In the genomic region with DNA sequence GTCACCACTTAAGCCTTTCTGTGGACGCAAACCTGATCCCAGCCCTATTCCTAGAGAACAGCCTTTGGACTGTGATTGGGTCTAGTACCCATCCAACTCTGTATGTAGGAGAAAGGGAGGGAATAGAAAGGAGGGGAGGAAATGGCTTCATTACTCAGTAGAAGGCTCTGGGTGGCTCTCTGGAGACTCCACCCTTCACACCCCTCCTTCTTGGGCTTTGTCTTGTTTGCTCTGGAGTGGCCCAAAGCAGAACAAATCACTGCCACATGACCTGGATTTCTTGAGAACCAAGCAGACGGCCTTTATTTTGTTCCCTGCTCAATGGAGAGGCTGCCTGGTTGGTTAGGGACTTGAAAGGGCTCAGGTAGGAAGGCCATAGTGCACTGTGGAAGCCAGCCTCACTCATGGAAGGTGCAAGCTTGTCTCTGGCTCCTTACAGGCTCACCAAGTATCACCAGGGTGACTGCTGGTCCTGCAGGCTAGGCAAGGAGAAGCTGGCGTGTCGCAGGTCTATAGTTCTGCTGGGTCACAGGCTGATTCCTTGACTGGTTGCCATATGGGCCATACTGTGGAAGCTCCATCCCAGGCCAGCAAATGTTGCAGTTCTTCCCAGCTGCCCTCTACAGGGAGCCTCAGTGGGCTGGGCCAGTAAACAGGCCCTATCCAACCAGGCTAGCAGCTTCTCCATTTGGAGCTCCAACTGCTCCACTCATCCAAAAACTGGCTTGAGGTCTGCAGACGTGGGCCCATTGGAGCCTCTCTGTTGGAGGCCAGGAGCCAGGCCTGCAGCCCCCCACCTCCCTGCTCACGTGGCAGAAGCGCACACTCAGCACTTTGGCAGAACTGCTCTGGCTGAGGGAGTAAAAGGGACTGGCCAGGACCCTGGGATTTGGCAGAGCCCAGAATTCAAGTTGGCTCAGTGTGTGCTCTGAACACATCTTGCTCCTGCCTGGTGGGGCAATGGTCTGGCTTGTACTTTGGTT, we compare ENCODE assay signal across 8 mouse cellular contexts. TPM values are rescaled to one million over a fixed set of nuclear protein-coding genes. Genes with fewer than 3 reads are reported as not detected.
DNase-seq lines count a peak whose midpoint lies in the region; ATAC-seq and TF ChIP-seq lines count a peak whose summit lies in the region.

No protein-coding gene starts in this region.

- ATAC-seq in intestine, embryonic 14.5 days (replicated peaks; ENCODE audit: low FRiP score, low TSS enrichment, low read depth), result 0 out of 2 replicates have a peak, but pooled peaks have one; percentile 43
- no peak for ATAC-seq in granulocyte monocyte progenitor cell, adult 5-6 weeks (replicated peaks; ENCODE audit: poor library complexity, severe bottlenecking)

- intact Hi-C loops in gastrocnemius, adult 2 months (cut with DNase I), result no loop called here
- intact Hi-C loops in gastrocnemius, postnatal 36 days (cut with DNase I), result no loop called here

- peaks cover 18% of the 10 kb centered on the region for H3K36me3 ChIP-seq in intestine, embryonic 14.5 days (ENCODE audit: control insufficient read depth, insufficient read depth, low read length)

- DNase-seq in gastrocnemius, adult 2 months, result peak; percentile 60
- no peak for DNase-seq in gastrocnemius, postnatal 36 days
- peak; percentile 45 to 48 for DNase-seq in right cerebral cortex, postnatal 10 days (ENCODE audit: low spot score in 2 of 2)
- DNase-seq in right cerebral cortex, adult 18-20 months, result no peak
- no peak for DNase-seq in intestine, embryonic 14.5 days (ENCODE audit: low spot score)
- no peak for DNase-seq in embryo, embryonic 11 days
- DNase-seq in layer of hippocampus, adult 18-20 months (ENCODE audit: low spot score in 2 of 2), result no peak

- H3K4me2 ChIP-seq in intestine, embryonic 14.5 days (ENCODE audit: low read length), result no peak overlapping the region

- no peak overlapping the region for H3K9ac ChIP-seq in intestine, embryonic 14.5 days (ENCODE audit: low read length)

- H3K27me3 ChIP-seq in intestine, embryonic 14.5 days (replicated peaks; ENCODE audit: control insufficient read depth, insufficient read depth, low read length), result no peaks in the 10 kb centered on the region

- no peak overlapping the region for H3K4me3 ChIP-seq in gastrocnemius, adult 2 months
- H3K4me3 ChIP-seq in intestine, embryonic 14.5 days (ENCODE audit: low read depth, low read length), result no peak overlapping the region

- peak overlapping the region; percentile 43 for H3K27ac ChIP-seq in gastrocnemius, adult 2 months
- no peak overlapping the region for H3K27ac ChIP-seq in intestine, embryonic 14.5 days (ENCODE audit: low read depth)

- H3K4me1 ChIP-seq in intestine, embryonic 14.5 days (replicated peaks; ENCODE audit: control insufficient read depth, insufficient read depth, low read length), result no peaks in the 10 kb centered on the region; the same call in 1 of the 2 replicates

- 42% methylated on average over 7 of the region's 7 CpGs for WGBS in intestine, embryonic 14.5 days

- no peak for TF ChIP-seq CTCF in gastrocnemius, adult 2 months (IDR thresholded peaks at IDR 0.05)

- no peaks in the 10 kb centered on the region for H3K9me3 ChIP-seq in intestine, embryonic 14.5 days (ENCODE audit: control insufficient read depth, low read length)

RNA-seq across cellular contexts. Expression of a gene that starts 22.7 kb away (rescaled TPM):
- 1 to 10 TPM; 1.5 to 1.6 TPM for total RNA-seq in gastrocnemius, adult 2 months (2021)
- 1 to 10 TPM; 1.4 to 1.5 TPM for total RNA-seq in gastrocnemius, postnatal 36 days (2021)
- 8.9 and 9.5 TPM in 2 replicates for polyA plus RNA-seq in intestine, embryonic 14.5 days (2014; fragmentation: Nextera tagmentation; extraction: Ambion mirVana)
- 1 to 10 TPM; 7.6 to 8.5 TPM for total RNA-seq in layer of hippocampus, adult 18-20 months (2021)
- 8.1 and 9.5 TPM in 2 replicates for total RNA-seq in granulocyte monocyte progenitor cell, adult 5-6 weeks (2014; fragmentation: Nextera tagmentation)
- total RNA-seq in granulocyte monocyte progenitor cell, adult 5-6 weeks (2017), result 8.5 and 13.3 TPM in 2 replicates

RNA-seq across cellular contexts. Expression of a gene that starts 26.6 kb away (rescaled TPM):
- under 1 TPM; 0.13 to 0.89 TPM for total RNA-seq in gastrocnemius, adult 2 months (2021)
- 1 to 10 TPM in 1 of 2 experiments, under 1 TPM in 1; 0.92 to 1.4 TPM for total RNA-seq in gastrocnemius, postnatal 36 days (2021)
- 11.7 and 12.4 TPM in 2 replicates for polyA plus RNA-seq in intestine, embryonic 14.5 days (2014; fragmentation: Nextera tagmentation; extraction: Ambion mirVana)
- under 1 TPM in 1 of 2 experiments, not detected in 1; 0.41 TPM for total RNA-seq in layer of hippocampus, adult 18-20 months (2021)
- not detected in 2 replicates for total RNA-seq in granulocyte monocyte progenitor cell, adult 5-6 weeks (2014; fragmentation: Nextera tagmentation)
- total RNA-seq in granulocyte monocyte progenitor cell, adult 5-6 weeks (2017), result not detected in 2 replicates

RNA-seq across cellular contexts. Expression of a gene that starts 30.7 kb away (rescaled TPM):
- total RNA-seq in gastrocnemius, adult 2 months (2021), result 10 to 100 TPM; 15.4 to 18.0 TPM
- total RNA-seq in gastrocnemius, postnatal 36 days (2021), result 10 to 100 TPM; 16.5 to 17.8 TPM
- polyA plus RNA-seq in intestine, embryonic 14.5 days (2014; fragmentation: Nextera tagmentation; extraction: Ambion mirVana), result 13.2 and 15.1 TPM in 2 replicates
- 10 to 100 TPM; 26.5 to 29.4 TPM for total RNA-seq in layer of hippocampus, adult 18-20 months (2021)
- total RNA-seq in granulocyte monocyte progenitor cell, adult 5-6 weeks (2014; fragmentation: Nextera tagmentation), result 41.4 and 56.5 TPM in 2 replicates
- 25.3 and 34.5 TPM in 2 replicates for total RNA-seq in granulocyte monocyte progenitor cell, adult 5-6 weeks (2017)

Comparison
In these comparisons a context has a peak if more than half of its experiments do, and no peak if none do; other contexts are left out.
1. DNase-seq: peak in gastrocnemius, adult 2 months (single experiment) and right cerebral cortex, postnatal 10 days (2 of 2); none in gastrocnemius, postnatal 36 days (0 of 2), right cerebral cortex, adult 18-20 months (single experiment), intestine, embryonic 14.5 days (single experiment), embryo, embryonic 11 days (single experiment) and layer of hippocampus, adult 18-20 months (0 of 2).